Mouse (Mus musculus) embryonic facial prominence, embryonic 12.5 days (tissue): ENCODE data around the gene Scnm1. TPM values are rescaled to one million over a fixed set of nuclear protein-coding genes. Genes with fewer than 3 reads are reported as not detected.
A peak's percentile ranks its signal among the peaks of the same experiment; 100 is the strongest.
"Not testable (repeated sequence)": the region's sequence is repeated elsewhere in the genome, so short reads cannot be mapped to it uniquely, and the experiment has no call there.

Source experiments
- ATAC-seq: fragments of 200-750 bp; cut with Nextera tagmentation; 2 replicates; pipeline ENCODE4 v1.8.0; 2017; ENCODE audit not compliant: insufficient number of reproducible peaks, insufficient read depth, low FRiP score, low TSS enrichment
- H3K27ac ChIP-seq: fragments of 300-500 bp; sonication (generic); 2 replicates; pipeline ENCODE4 v1.5.1; 2016; ENCODE audit warnings: mild to moderate bottlenecking
- H3K27me3 ChIP-seq: fragments of 300-500 bp; sonication (generic); 2 replicates; pipeline ENCODE4 v1.6.1; 2016; ENCODE audit warnings: mild to moderate bottlenecking, moderate library complexity
- H3K36me3 ChIP-seq: fragments of 300-500 bp; sonication (generic); 2 replicates; pipeline ENCODE4 v1.6.1; 2016; ENCODE audit warnings: mild to moderate bottlenecking
- H3K4me1 ChIP-seq: fragments of 300-500 bp; sonication (generic); 2 replicates; pipeline ENCODE4 v1.6.1; 2016
- H3K4me2 ChIP-seq: fragments of 300-500 bp; sonication (generic); replicated peaks from 2 replicates; pipeline ENCODE4 v1.6.1; 2016; ENCODE audit warnings: mild to moderate bottlenecking, moderate library complexity
- H3K4me3 ChIP-seq: fragments of 300-500 bp; sonication (generic); 2 replicates; pipeline ENCODE4 v1.5.1; 2016; ENCODE audit warnings: mild to moderate bottlenecking
- H3K9ac ChIP-seq: fragments of 300-500 bp; sonication (generic); 2 replicates; pipeline ENCODE4 v1.6.1; 2016; ENCODE audit warnings: mild to moderate bottlenecking, moderate library complexity
- H3K9me3 ChIP-seq: fragments of 300-500 bp; sonication (generic); 2 replicates; pipeline ENCODE4 v1.6.1; 2016; ENCODE audit warnings: mild to moderate bottlenecking, moderate library complexity
- WGBS: fragments of 180-500 bp; shearing (Covaris S2); methylation state at CpG from one replicate; pipeline ENCODE4 v1.1.7; 2016; 5-methylcytosine and 5-hydroxymethylcytosine counted together
- polyA plus RNA-seq: library from polyadenylated mRNA; unstranded; fragments of >200 nt; fragmentation: Nextera tagmentation; extraction: Ambion mirVana; gene quantifications from 2 replicates; pipeline ENCODE4 v1.2.1, GENCODE M21; 2016

Gene Scnm1
- polyA plus RNA-seq, 1 experiment from 2014 or later, result 73.4 TPM

GRCm38 (mm10) chr3:95129226-95129651 is 4.6 kb downstream of the Scnm1 start:
- Histone ChIP-seq H3K36me3 (peaks cover 32% of the 10 kb centered on the region), H3K9ac (no peak overlapping the region), H3K4me3 (no peak overlapping the region), H3K27ac (no peak overlapping the region), H3K9me3 (no peaks in the 10 kb centered on the region), H3K4me1 (peaks cover 14% of the 10 kb centered on the region; the same call in 1 of the 2 replicates), H3K27me3 (no peaks in the 10 kb centered on the region), H3K4me2 (no peak overlapping the region)
- WGBS, result 61% methylated on average over 6 of the region's 6 CpGs
- no peak for ATAC-seq

- H3K4me1 ChIP-seq, result peaks cover 7% of the 10 kb centered on the region; the same call in 1 of the 2 replicates
- no peak overlapping the region for H3K4me3 ChIP-seq
- WGBS, result 44% methylated on average over 5 of the region's 5 CpGs
- H3K27me3 ChIP-seq, result no peaks in the 10 kb centered on the region
- H3K4me2 ChIP-seq, result no peak overlapping the region
- peaks cover 38% of the 10 kb centered on the region for H3K36me3 ChIP-seq
- H3K27ac ChIP-seq, result peak overlapping the region; percentile 46; the same call in 1 of the 2 replicates
- no peak overlapping the region for H3K9ac ChIP-seq
- H3K9me3 ChIP-seq, result no peaks in the 10 kb centered on the region
- ATAC-seq, result no peak
These were observed 8.8 kb downstream of the Scnm1 start for GRCm38 (mm10) chr3:95124972-95125371.

GRCm38 (mm10) chr3:95124246-95124645 is 9.6 kb downstream of the Scnm1 start, which contains the start of gene Tmod4:
TSS of gene Tmod4 (plus strand) at chr3:95124476.
- peak within 1 kb of the TSS; percentile 46 for H3K27ac ChIP-seq
- H3K9ac ChIP-seq, result no peak within 1 kb of the TSS
- peaks cover 39% of the 10 kb centered on the region for H3K36me3 ChIP-seq
- ATAC-seq, result 0 out of 2 replicates have a peak, but pooled peaks have one; percentile 37
- H3K4me3 ChIP-seq, result no peak within 1 kb of the TSS
- H3K27me3 ChIP-seq, result no peaks in the 10 kb centered on the region
- H3K9me3 ChIP-seq, result no peaks in the 10 kb centered on the region
- no peak within 1 kb of the TSS for H3K4me2 ChIP-seq
- WGBS, result 54% methylated on average over 6 of the region's 6 CpGs
- H3K4me1 ChIP-seq, result peaks cover 7% of the 10 kb centered on the region; the same call in 1 of the 2 replicates

- H3K4me3 ChIP-seq, result no peak overlapping the region
- H3K9ac ChIP-seq, result no peak overlapping the region
- H3K27ac ChIP-seq, result no peak overlapping the region
- no peaks in the 10 kb centered on the region for H3K9me3 ChIP-seq
- H3K4me1 ChIP-seq, result peaks cover 7% of the 10 kb centered on the region; the same call in 1 of the 2 replicates
- WGBS, result 80% methylated on average over 6 of the region's 6 CpGs
- H3K4me2 ChIP-seq, result no peak overlapping the region
- H3K36me3 ChIP-seq, result peaks cover 53% of the 10 kb centered on the region
- no peak for ATAC-seq
- no peaks in the 10 kb centered on the region for H3K27me3 ChIP-seq
These were observed 12.2 kb downstream of the Scnm1 start for GRCm38 (mm10) chr3:95121580-95121979.

- Histone ChIP-seq H3K9ac (no peak overlapping the region), H3K9me3 (no peaks in the 10 kb centered on the region), H3K4me3 (no peak overlapping the region), H3K27ac (no peak overlapping the region), H3K4me2 (no peak overlapping the region), H3K4me1 (peaks cover under 1% of the 10 kb centered on the region; the same call in 1 of the 2 replicates), H3K36me3 (peaks cover 66% of the 10 kb centered on the region), H3K27me3 (no peaks in the 10 kb centered on the region)
- no peak for ATAC-seq
- WGBS, result 93% methylated on average over 2 of the region's 2 CpGs
These were observed 16.1 kb downstream of the Scnm1 start for GRCm38 (mm10) chr3:95117751-95118150.

- Histone ChIP-seq H3K4me1 (peaks cover 9% of the 10 kb centered on the region), H3K9ac (no peak overlapping the region), H3K4me2 (peak overlapping the region; percentile 44), H3K9me3 (no peaks in the 10 kb centered on the region), H3K36me3 (peaks cover 20% of the 10 kb centered on the region), H3K27me3 (no peaks in the 10 kb centered on the region), H3K27ac (no peak overlapping the region), H3K4me3 (0 out of 2 replicates have a peak overlapping the region, but pooled peaks have one; percentile 76)
- no peak for ATAC-seq
- WGBS, result 83% methylated on average over 1 of the region's 1 CpGs
These were observed 21.1 kb downstream of the Scnm1 start for GRCm38 (mm10) chr3:95112760-95113159.

GRCm38 (mm10) chr3:95110911-95111726 is 22.7 kb downstream of the Scnm1 start, which contains the start of gene Vps72:
TSS of gene Vps72 (plus strand) at chr3:95111022.
- H3K4me1 ChIP-seq, result peaks cover 9% of the 10 kb centered on the region
- peak; percentile 57 for ATAC-seq
- H3K9me3 ChIP-seq, result no peaks in the 10 kb centered on the region
- under 1% methylated on average over 54 of the region's 54 CpGs for WGBS
- H3K27me3 ChIP-seq, result no peaks in the 10 kb centered on the region
- peak within 1 kb of the TSS; percentile 44 for H3K4me2 ChIP-seq
- H3K36me3 ChIP-seq, result peaks cover 12% of the 10 kb centered on the region
- H3K9ac ChIP-seq, result peak within 1 kb of the TSS; percentile 78
- H3K27ac ChIP-seq, result peak within 1 kb of the TSS; percentile 98
- peak within 1 kb of the TSS; percentile 76 for H3K4me3 ChIP-seq

GRCm38 (mm10) chr3:95107898-95108297 is 25.9 kb downstream of the Scnm1 start:
- no peaks in the 10 kb centered on the region for H3K27me3 ChIP-seq
- H3K4me2 ChIP-seq, result no peak overlapping the region
- H3K9ac ChIP-seq, result no peak overlapping the region
- no peaks in the 10 kb centered on the region for H3K9me3 ChIP-seq
- H3K4me3 ChIP-seq, result no peak overlapping the region
- 71% methylated on average over 2 of the region's 2 CpGs for WGBS
- no peak for ATAC-seq
- H3K36me3 ChIP-seq, result no peaks in the 10 kb centered on the region
- H3K4me1 ChIP-seq, result peaks cover 19% of the 10 kb centered on the region
- no peak overlapping the region for H3K27ac ChIP-seq

- Histone ChIP-seq H3K4me2 (peak overlapping the region; percentile 76), H3K4me3 (peak overlapping the region; percentile 98), H3K4me1 (peaks cover 14% of the 10 kb centered on the region)
- H3K27me3 ChIP-seq, H3K36me3 ChIP-seq, H3K9me3 ChIP-seq, H3K9ac ChIP-seq, H3K27ac ChIP-seq, ATAC-seq: not testable (repeated sequence)
These were observed 26.5 kb downstream of the Scnm1 start for GRCm38 (mm10) chr3:95107308-95107707.

GRCm38 (mm10) chr3:95106338-95107117 is 27.3 kb downstream of the Scnm1 start, which contains the start of gene Pip5k1a:
TSS of gene Pip5k1a (minus strand) at chr3:95106930.
- Histone ChIP-seq H3K27me3 (no peaks in the 10 kb centered on the region), H3K36me3 (no peaks in the 10 kb centered on the region), H3K4me2 (peak within 1 kb of the TSS; percentile 76), H3K9ac (peak within 1 kb of the TSS; percentile 94), H3K4me3 (peak within 1 kb of the TSS; percentile 98), H3K9me3 (no peaks in the 10 kb centered on the region), H3K4me1 (peaks cover 10% of the 10 kb centered on the region; the same call in 1 of the 2 replicates), H3K27ac (peak within 1 kb of the TSS; percentile 90)
- whole genome bisulfite sequencing, result under 1% methylated on average over 51 of the region's 51 CpGs
- peak; percentile 84 for ATAC-seq

GRCm38 (mm10) chr3:95105586-95106337 is 28.0 kb downstream of the Scnm1 start:
- H3K9me3 ChIP-seq, result no peaks in the 10 kb centered on the region
- peaks cover 10% of the 10 kb centered on the region; the same call in 1 of the 2 replicates for H3K4me1 ChIP-seq
- H3K27ac ChIP-seq, result peak overlapping the region; percentile 90
- ATAC-seq, result no peak
- 2% methylated on average over 16 of the region's 16 CpGs for WGBS
- peak overlapping the region; percentile 76 for H3K4me2 ChIP-seq
- H3K27me3 ChIP-seq, result no peaks in the 10 kb centered on the region
- H3K36me3 ChIP-seq, result no peaks in the 10 kb centered on the region
- H3K4me3 ChIP-seq, result peak overlapping the region; percentile 98
- peak overlapping the region; percentile 94 for H3K9ac ChIP-seq
